Mouse (Mus musculus): ENCODE results near the gene Phb2.
A peak's percentile ranks its signal among the peaks of the same experiment; 100 is the strongest.

Gene Phb2

DNA sequence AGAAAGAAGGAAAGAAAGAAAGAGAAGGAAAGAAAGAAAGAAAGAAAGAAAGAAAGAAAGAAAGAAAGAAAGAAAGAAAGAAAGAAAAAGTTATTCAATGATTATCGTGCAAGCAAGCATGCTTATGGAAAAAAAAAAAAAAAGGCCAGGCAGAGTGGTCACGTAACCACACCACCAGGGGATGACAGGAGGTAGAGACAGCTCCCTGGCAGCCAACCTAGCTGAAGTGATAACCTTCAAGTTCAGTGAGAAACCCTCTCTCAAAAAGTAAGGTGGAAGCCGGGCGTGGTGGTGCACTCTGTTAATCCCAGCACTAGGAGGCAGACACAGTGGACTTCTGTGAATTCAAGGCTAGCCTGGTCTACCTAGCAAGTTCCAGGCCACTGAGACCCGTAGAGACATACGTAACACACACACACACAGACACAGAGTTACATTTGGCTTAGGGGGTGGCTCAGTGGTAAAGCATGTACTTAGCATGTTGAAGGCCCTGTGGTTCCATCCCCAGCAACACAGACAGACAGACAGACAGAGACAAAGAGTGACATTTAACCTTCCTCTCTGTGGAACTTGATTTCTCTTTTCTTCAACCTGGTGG lies 10.8 kb downstream of the Phb2 start:
- no peak for DNase-seq (ENCODE audit: low spot score in 2 of 2)

DNA sequence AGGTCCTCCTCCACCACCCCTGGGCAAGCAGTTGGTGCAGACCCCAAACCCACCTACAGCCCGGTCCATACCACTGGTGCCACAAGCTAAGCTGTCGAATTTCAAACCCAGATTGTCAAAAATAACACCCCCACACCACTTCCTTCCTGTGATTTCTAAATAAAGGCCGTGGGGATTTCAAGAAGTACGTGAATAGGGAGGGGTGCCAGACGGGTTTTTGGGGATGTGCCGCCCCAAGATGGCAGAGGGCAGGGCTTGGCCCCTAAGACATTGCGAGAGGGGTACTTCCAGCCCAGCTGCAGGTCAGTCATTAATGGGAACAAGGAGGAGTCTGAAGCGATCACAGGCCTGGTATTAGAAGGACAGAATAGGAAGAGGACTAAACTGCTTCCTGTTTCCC lies 11.4 kb downstream of the Phb2 start:
- no peak for DNase-seq (ENCODE audit: low spot score in 2 of 2)

GRCm38 (mm10) chr6:124724472-124724871 lies 12.3 kb downstream of the Phb2 start:
- DNase-seq (ENCODE audit: low spot score in 2 of 2) = no peak

- DNase-seq (ENCODE audit: low spot score in 2 of 2) = no peak
Measured at GRCm38 (mm10) chr6:124728621-124729020, 16.5 kb downstream of the Phb2 start.

DNA sequence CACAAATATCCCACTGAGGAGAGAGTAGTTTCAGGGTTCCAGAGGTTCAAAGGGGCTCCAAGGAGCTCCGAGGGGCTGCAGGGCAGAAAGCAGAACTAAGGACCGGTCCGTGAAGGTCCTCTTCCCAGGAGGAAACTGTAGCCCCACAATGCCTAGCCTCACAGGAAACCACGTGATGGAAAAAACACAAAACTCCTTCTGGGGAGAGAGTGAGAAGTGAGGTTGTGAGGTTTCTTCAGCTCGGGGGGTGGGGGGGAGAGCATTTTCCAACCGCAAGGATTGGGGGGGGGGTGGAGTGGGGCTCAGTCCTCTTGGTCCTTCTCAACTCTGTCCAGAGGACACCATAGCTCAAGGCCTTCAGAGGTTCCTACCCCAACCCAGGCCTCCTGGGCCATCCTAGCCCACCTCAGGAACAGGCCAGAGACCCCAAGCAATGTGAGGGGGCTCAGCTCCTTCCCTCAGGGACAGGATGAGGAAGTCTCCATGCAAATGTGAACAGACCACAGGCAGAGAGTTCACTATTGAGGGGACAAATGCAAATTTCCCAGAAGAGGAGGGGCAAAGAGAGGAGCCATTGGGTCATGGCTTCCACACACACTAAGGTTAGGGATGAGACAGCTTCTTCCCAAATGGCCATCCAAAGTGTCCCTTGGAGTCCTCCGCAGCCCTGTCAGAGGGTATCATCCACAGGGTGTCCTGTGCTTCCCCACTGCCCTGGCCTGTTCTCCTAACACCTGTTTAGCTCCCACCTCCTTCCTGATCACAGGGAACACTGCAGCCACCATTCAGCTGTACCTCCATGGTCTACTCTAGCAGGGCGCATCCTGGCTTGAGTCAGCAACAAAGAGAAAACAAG lies 17.9 kb downstream of the Phb2 start:
- no peak for DNase-seq (ENCODE audit: low spot score in 2 of 2)

GRCm38 (mm10) chr6:124731038-124731437 lies 18.9 kb downstream of the Phb2 start:
- no peak for DNase-seq (ENCODE audit: low spot score in 2 of 2)

DNA sequence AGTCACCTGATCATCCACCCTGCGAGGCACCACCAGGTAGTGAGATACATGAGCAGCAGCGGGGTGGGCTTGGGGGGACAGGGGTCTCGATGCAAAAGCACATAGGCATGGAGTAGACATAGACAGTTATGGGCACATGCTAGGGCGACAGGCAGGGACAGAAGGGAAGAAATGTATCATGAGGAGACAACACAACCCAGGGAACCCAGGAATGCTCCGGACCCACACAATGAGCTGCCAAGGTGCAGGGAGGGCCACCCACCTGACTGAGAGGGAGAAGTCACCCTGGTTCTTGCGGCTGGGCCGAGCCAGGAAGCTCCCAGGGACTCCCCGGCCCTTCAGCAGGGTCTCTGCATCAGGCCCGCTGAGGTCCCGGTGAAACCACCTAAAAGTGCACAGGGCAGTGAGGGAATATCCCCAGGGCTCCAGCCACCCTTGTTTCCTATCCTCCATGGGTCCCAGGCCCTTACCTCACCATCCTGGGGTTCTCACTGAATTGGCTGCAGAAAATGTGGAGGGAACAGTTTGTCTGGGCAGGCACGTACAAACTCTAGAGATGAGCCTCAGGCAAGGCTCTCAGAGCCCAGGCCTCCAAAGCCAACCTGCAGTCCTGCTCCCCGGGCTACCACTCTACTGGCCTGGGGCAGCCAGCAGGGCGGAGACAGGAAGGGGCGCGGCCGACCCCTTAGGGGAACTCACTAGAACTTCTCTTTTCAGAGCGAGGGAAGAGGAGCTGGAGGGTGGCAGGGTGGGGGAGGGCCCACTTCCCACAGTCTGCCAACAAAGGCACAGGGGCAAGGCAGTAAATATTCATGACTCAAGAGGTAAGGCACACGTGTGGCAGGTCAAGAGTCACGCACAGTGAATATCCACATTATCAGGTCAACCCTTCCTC lies 20.6 kb downstream of the Phb2 start:
- no peak for DNase-seq (ENCODE audit: low spot score in 2 of 2)

- no peak for DNase-seq (ENCODE audit: low spot score in 2 of 2)
Measured at GRCm38 (mm10) chr6:124734417-124734816, 22.3 kb downstream of the Phb2 start.

DNA sequence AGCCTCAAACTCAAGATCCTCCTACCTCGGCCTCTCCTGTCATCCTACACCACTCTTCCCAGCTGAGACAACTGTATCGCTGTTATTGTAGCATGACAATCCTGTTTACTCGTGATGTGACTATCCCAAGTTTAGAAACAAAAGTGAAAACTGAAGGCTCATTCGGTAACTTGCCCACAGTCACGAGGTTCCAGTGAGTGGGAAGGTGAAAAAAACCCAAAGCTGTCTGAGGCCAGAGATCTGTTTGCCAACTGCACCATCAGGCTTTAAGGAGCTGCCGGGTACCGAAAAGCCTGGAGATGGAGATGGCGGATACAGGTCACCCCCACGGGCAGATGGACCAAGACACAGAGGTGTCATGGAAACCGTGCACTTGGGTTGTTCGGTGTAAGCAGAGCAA lies 24.9 kb downstream of the Phb2 start:
- peak in 1 of 2 experiments; percentile 52 for DNase-seq (ENCODE audit: low spot score in 2 of 2)

GRCm38 (mm10) chr6:124738511-124739023 lies 26.4 kb downstream of the Phb2 start, which contains the start of gene Ptpn6:
Gene Ptpn6 (minus strand): TSS chr6:124738714.
- no peak for DNase-seq (ENCODE audit: low spot score in 2 of 2)

DNA sequence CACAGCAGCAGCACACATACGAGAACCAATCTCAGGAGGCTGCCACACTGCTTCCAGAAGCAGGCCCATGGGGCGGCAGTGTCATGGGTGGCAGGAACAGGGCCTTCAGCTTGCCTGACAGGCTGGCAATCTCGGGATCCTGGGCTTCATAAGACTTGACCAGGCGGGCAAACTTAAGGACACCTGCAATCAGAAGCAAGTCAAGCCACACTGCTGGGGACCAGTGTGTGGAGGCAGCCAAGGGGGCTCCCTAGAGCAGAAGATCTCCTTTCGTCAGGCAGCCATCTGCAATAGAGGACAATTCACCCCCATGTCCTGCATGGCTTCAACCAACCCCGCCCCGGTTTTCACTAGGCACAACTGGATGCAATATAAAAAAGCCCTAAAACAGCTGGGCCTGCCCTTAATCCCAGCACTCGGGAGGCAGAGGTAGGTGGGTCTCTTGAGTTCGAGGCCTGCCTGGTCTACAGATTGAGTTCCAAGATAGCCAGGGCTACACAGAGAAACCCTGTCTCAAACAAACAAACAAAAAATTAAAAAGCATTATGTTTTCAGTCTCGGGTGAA lies 27.2 kb downstream of the Phb2 start:
- DNase-seq (ENCODE audit: low spot score in 2 of 2) = no peak

- DNase-seq (ENCODE audit: low spot score in 2 of 2) = peak; percentile 62 to 76
Measured at GRCm38 (mm10) chr6:124740211-124740887, 28.2 kb downstream of the Phb2 start.

DNA sequence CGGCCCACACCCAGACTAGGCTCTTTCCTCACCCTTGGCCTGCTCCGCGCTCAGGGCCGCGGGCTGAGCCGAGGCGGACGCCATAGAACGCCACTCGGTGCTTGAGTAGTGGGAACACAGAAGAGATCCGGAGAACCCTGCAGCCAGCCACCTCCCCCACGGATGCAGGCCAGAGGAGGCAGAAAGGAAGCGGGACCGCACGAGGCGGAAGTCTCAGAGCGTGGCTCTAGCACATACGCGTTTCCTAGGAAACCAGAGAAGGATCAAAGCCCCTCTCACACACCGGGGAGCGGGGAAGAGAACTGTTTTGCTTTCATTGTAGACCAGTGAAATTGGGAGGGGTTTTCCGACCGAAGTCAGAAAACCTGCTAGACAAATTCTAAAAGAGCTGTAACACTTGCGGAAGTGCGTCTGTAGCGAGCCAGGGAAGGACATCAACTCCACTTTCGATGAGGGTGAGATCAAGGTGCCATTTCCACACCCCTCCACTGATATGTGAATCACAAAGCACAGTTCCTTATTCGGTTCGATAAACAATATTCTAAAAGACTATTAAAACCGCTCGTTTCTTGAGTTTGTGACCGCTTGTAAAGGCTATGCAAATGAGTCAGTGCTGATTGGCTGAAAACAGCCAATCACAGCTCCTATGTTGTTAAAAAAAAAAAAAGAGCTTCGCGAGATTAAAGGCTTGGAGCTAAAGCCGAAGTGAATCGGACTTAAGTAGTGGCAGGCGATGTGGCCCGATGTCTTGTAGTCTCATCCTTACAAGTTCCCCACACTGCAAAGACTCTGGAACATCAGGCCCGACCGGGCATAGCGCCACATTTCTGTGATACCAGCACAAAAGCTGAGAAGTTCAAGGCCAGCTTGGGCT lies 29.0 kb downstream of the Phb2 start, which contains the start of gene Grcc10:
Grcc10 (minus strand) TSS at position 487 of the 874 bp plus-strand sequence.
- DNase-seq (ENCODE audit: low spot score in 2 of 2) = peak; percentile 89 to 92

- no peak for DNase-seq (ENCODE audit: low spot score in 2 of 2)
Measured at GRCm38 (mm10) chr6:124741842-124742241, 29.7 kb downstream of the Phb2 start.

DNA sequence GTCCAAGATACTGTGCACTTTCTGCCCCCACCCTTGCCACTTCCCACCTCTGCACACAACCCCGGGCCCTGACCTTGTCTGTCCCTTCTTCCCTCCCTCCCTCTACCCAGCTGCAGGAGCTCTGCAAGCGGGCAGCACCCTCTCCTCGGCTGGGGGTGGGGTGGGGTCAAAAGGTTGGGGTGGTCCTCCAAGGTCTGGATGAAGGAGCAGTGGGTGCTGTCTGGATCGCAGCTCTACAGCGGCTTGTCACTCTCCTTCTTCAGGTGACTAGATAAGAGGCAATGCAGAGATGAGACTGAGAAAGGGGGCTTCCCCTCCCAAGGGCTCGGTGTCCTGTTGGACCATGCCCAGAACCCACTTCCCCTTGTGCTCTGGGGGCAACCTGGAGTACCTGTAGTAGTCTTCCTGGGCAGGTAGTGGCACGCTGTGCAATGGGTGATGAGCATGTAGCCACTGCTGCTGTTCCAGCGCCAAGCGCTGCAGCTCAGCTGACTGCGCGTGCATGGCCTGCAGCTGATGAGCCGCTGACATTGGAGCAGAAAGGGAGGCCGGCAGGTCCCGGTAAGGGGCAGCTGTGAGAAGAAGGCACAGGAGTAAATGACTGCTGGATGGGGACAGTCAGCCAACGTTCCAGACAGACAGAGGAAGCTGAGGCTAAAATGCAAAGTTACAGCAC lies 30.8 kb downstream of the Phb2 start:
- no peak for DNase-seq (ENCODE audit: low spot score in 2 of 2)

DNA sequence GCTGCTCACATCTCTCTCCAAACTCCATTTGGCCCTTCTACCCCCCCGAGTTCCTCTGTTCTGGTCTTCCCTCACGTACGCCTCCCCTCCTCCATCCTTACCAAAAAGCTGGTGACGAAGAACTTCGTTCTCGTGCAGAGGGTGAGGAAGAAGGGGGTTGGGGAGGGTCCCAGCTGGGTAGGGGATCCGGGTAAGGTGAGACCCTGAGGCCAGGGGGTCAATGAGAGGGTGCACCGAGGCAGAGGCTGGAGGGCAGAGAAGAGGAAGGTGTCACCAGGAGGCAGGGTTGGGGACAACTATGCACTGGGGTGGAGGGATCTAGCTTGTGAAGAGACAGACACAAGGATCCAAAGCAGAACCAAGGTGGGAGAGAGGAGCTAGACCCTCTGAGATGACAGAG lies 31.5 kb downstream of the Phb2 start:
- DNase-seq (ENCODE audit: low spot score in 2 of 2) = no peak

DNA sequence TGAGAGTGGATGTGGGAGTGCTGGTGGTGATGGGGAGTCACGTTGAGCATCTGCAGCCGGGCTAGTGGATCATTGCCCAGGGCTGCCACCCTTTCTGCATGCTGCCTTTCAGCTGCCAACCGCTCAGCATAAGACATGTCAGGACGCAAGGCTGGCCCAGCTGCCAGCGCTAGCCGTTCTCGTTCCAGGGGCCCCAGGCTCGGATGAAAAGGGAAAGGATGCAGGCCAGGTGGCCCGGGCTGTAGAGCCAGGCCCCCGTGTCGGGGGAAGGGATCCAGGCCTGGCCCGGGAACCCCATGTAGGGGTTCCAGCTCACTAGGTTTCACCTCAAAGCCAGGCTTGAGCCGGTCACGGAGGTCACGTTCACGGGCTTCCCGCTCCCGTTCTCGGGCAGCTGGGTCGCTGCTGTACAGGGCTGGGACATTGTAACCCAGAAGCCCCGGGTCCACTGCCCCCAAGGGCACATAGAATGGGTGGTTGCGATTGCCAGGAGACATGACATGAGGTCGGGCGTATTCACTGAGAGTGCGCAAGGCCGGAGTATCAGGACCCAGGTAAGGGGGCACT lies 32.7 kb downstream of the Phb2 start:
- DNase-seq (ENCODE audit: low spot score in 2 of 2) = no peak

DNA sequence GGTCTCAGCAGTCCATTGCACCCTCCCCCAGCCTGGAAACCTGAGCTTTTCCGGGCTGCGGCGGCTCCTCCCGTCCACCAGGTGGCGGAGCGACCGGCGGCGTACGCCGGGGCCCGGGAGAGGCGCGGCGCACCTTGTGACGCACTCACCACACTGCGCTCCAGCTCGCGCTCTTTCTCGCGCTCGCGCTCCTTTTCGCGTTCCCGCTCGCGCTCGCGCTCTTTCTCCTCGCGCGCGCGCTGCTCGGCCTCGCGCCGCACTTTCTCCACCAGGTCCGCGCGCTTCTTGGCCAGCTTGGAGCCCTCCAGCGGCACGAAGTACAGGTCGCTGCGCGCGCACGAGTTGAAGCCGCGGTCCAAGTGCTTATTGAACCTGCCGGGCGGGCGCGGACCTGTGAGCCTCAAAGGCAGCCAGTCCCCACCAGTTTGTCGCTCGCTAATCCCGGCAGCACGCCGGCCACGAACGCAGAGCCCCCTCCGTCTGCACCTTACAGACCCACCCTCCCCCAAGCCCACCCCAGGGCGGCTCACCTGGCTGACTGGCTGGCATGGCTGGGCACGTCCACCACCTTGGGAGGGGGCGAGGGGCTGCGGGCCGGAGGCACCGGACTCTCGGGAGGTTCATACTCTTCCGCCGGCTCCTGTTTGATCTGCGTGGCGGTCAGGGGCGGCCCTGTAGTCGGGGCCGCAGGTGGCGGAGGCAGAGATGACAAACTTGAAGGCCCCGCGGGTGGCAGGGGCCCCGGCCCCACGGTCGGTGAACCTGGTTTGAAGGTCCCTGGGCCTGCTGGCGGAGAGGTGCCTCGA lies 33.6 kb downstream of the Phb2 start:
- DNase-seq (ENCODE audit: low spot score in 2 of 2) = peak; percentile 92 to 93
